Mouse (Mus musculus): ENCODE results near the gene Zfp981.
"Not testable (repeated sequence)": the region's sequence is repeated elsewhere in the genome, so short reads cannot be mapped to it uniquely, and the experiment has no call there.

GRCm38 (mm10) chr4:146483571-146484280 is 18.1 kb upstream of the Zfp981 start:
- not testable (repeated sequence) for TF ChIP-seq GATA1 (IDR thresholded peaks at IDR 0.05; ENCODE audit: borderline replicate concordance, low read length); FLI1 (IDR thresholded peaks at IDR 0.05; ENCODE audit: low read length)

Data from megakaryocyte, embryonic 14.5 days (primary cell).